ENCODE assay signal across 8 mouse cellular contexts in the genomic region with DNA sequence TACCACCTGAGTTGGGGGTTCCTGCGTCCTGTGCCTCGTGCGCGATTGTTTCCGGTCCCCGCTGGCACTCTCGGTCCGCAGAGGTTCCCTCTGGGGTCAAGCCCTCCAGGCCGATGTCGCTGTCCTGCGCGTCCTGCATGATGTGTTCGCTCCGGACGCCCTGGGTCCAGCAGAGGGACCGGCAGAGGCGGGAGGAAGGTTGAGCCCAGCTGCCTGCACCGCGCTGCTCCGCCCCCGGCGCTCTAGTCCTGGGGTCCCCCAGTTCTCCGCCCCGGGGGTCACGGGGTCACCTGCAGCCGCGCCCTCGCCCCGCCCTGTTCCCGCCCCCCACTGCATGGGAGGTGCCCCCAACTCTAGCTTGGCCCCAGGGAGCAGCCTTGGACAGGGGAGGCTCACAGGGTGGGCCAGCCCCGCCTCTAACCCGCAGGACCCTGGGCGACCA. TPM values are rescaled to one million over a fixed set of nuclear protein-coding genes. Genes with fewer than 3 reads are reported as not detected.
DNase-seq lines count a peak whose midpoint lies in the region; ATAC-seq and TF ChIP-seq lines count a peak whose summit lies in the region.

No protein-coding gene starts in this region.

- TF ChIP-seq CTCF in G1E (IDR thresholded peaks at IDR 0.05; ENCODE audit: low read depth, low read length), result no peak

- peaks cover 18% of the 10 kb centered on the region for H3K36me3 ChIP-seq in G1E (replicated peaks)
- no peaks in the 10 kb centered on the region for H3K36me3 ChIP-seq in liver, embryonic 15.5 days (replicated peaks)

- H3K4me2 ChIP-seq in liver, embryonic 15.5 days, result peak overlapping the region; percentile 81

- WGBS in liver, embryonic 15.5 days (ENCODE audit: insufficient replicate concordance), result 1% methylated on average over 33 of the region's 33 CpGs

- no peaks in the 10 kb centered on the region for H3K27me3 ChIP-seq in G1E (ENCODE audit: insufficient read depth, low read length)
- peaks cover 41% of the 10 kb centered on the region for H3K27me3 ChIP-seq in liver, embryonic 15.5 days

- peak; percentile 24 for DNase-seq in adrenal gland, postnatal 14 days
- no peak for DNase-seq in adrenal gland, adult 2 months
- DNase-seq in G1E (ENCODE audit: low spot score), result peak; percentile 71
- peak; percentile 26 to 36 for DNase-seq in heart, postnatal 14 days
- peak; percentile 34 for DNase-seq in yolk sac, embryonic 10.5 days (ENCODE audit: low spot score)
- no peak for DNase-seq in layer of hippocampus, adult 9-10 months (ENCODE audit: low spot score)
- DNase-seq in left cerebral cortex, postnatal 14 days (ENCODE audit: low spot score in 2 of 2), result no peak

- H3K4me1 ChIP-seq in G1E (ENCODE audit: insufficient read depth, low read depth, low read length), result peaks cover 78% of the 10 kb centered on the region
- peaks cover 45% of the 10 kb centered on the region for H3K4me1 ChIP-seq in liver, embryonic 15.5 days (replicated peaks)

- no peak overlapping the region for H3K27ac ChIP-seq in liver, embryonic 15.5 days (replicated peaks)

- peak overlapping the region; percentile 78 for H3K4me3 ChIP-seq in G1E (ENCODE audit: low read depth, low read length)
- peak overlapping the region; percentile 58 for H3K4me3 ChIP-seq in liver, embryonic 15.5 days (replicated peaks)

- H3K9me3 ChIP-seq in G1E (replicated peaks), result peaks cover 3% of the 10 kb centered on the region
- H3K9me3 ChIP-seq in liver, embryonic 15.5 days (replicated peaks), result no peaks in the 10 kb centered on the region

- no peak for ATAC-seq in G1E (ENCODE audit: extremely low read depth, insufficient number of reproducible peaks, low FRiP score, poor library complexity, severe bottlenecking)
- peak; percentile 41 for ATAC-seq in liver, embryonic 15.5 days (ENCODE audit: insufficient read depth)

- H3K9ac ChIP-seq in liver, embryonic 15.5 days, result peak overlapping the region; percentile 51

- intact Hi-C loops in heart, postnatal 14 days (cut with DNase I), result no loop called here
- intact Hi-C loops in left cerebral cortex, postnatal 14 days (cut with DNase I), result no loop called here

RNA-seq across cellular contexts. Expression of gene Ano1, which starts 13.4 kb away (rescaled TPM):
- total RNA-seq in adrenal gland, postnatal 14 days (2021), result 34.8 and 40.9 TPM in 2 replicates
- total RNA-seq in adrenal gland, adult 2 months (2021), result 10 to 100 TPM; 24.6 to 32.4 TPM
- 13.9 and 17.1 TPM in 2 replicates for polyA plus RNA-seq in adrenal gland, adult 2 months (2012; rRNA removed)
- total RNA-seq in G1E (2014; fragmentation: Nextera tagmentation), result 7.1 and 11.3 TPM in 2 replicates
- 3.2 and 3.7 TPM in 2 replicates for total RNA-seq in G1E (2017)
- polyA plus RNA-seq in G1E (2012), result 1.2 and 1.8 TPM in 2 replicates
- total RNA-seq in heart, postnatal 14 days (2021), result 10 to 100 TPM; 18.8 to 22.6 TPM
- polyA plus RNA-seq in liver, embryonic 15.5 days (2015; fragmentation: Nextera tagmentation; extraction: Ambion mirVana), result 1.4 and 1.5 TPM in 2 replicates
- total RNA-seq in left cerebral cortex, postnatal 14 days (2021), result 1 to 10 TPM; 3.1 to 3.5 TPM

Comparison
In these comparisons a context has a peak if more than half of its experiments do, and no peak if none do; other contexts are left out.
1. DNase-seq: peak in adrenal gland, postnatal 14 days (single experiment), G1E (single experiment), heart, postnatal 14 days (2 of 2) and yolk sac, embryonic 10.5 days (single experiment); none in adrenal gland, adult 2 months (single experiment), layer of hippocampus, adult 9-10 months (single experiment) and left cerebral cortex, postnatal 14 days (0 of 2).